Mouse (Mus musculus) bone marrow macrophage, adult 2 months (primary cell): ENCODE measurements at regions not wholly inside any gene's neighbourhood (a gene's known extent, or its start where the extent isn't known, plus 50 kb on each side); places are given as distances from the start of the nearest gene placed in this dataset.

ENCODE experiments used
- CTCF ChIP-seq: IDR thresholded peaks from 2 replicates; pipeline ENCODE4 v1.5.1; 2012; ENCODE audit warnings: low read depth, mild to moderate bottlenecking, low read length, moderate library complexity
- POLR2A ChIP-seq: IDR thresholded peaks from 2 replicates; pipeline ENCODE4 v1.6.1; 2012; ENCODE audit warnings: mild to moderate bottlenecking, low read depth, low read length, borderline replicate concordance

DNA sequence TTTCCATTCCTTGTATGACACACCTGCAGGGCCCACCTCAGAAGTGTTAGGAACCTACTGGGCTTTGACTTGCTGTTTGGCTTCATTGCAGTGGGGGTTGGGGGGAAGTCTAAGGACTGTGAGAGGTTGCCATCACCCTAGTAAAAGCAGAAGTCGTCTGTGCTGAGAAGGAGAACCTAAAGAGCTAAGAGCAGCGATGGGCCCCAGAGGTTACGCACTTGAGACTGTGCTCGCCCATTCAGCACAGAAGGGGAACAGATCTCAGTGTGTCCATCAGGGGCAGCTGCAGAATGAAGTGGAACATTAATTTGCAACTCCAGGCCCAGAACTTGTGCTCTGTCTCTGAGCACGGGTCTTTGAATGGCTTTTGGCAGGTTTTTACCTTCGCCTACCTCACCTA lies 267.5 kb upstream of the Cdyl start:
- no peak for TF ChIP-seq CTCF
- TF ChIP-seq POLR2A = no peak
